Mouse (Mus musculus): ENCODE measurements around the gene Kif26a.

DNA sequence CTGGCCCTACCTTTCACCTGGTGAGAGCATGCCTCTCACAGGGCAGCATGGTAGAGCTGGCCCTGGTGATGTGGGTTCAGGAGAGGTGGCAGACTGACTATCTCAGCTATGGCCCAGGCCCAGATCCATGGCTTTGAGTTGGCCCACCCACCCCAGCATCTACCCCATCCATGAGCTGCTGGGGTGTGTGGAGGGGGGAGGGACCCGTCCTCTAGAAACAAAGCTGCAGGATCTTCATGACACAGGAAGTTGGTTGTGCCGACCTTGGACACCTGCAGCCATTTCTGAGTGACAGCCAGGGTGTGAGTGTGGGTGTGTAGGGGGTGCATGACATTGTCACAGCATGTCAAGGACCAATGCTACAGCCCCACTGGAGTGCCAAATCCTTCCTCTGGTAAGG, 84.2 kb downstream of the Kif26a start:
- TF ChIP-seq CTCF (IDR thresholded peaks at IDR 0.05) (no peak), EP300 (IDR thresholded peaks at IDR 0.05; ENCODE audit: insufficient read depth, low read depth, low read length) (no peak), POLR2A (IDR thresholded peaks at IDR 0.05; ENCODE audit: insufficient read depth, low read depth, low read length) (no peak)
